Mouse (Mus musculus): Measurements from ENCODE around the gene Dennd5a.

- TF ChIP-seq EP300 (IDR thresholded peaks at IDR 0.05; ENCODE audit: insufficient read depth, low read depth, low read length) = no peak
- no peak for TF ChIP-seq POLR2A (IDR thresholded peaks at IDR 0.05; ENCODE audit: insufficient read depth, low read depth, low read length)
These were observed 84.2 kb downstream of the Dennd5a start for GRCm38 (mm10) chr7:109876085-109876484.
